Mouse (Mus musculus) fibroblast of lung, adult 2 months (primary cell): ENCODE data around the gene Gucy2g.

Source experiments
- DNase-seq: peaks from one replicate; pipeline ENCODE4 v3.0.0-alpha.2; 2011; ENCODE audit warnings: low read depth

Gene Gucy2g

GRCm38 (mm10) chr19:55247563-55247962 is 6.5 kb upstream of the Gucy2g start:
- no peak for DNase-seq

- DNase-seq = peak; percentile 58
Observed at GRCm38 (mm10) chr19:55244791-55245231, 3.8 kb upstream of the Gucy2g start.

- no peak for DNase-seq
Observed at GRCm38 (mm10) chr19:55239766-55240426, 1.1 kb downstream of the Gucy2g start.

- DNase-seq = no peak
Observed at GRCm38 (mm10) chr19:55236564-55236963, 4.5 kb downstream of the Gucy2g start.

GRCm38 (mm10) chr19:55236026-55236425 is 5.0 kb downstream of the Gucy2g start:
- DNase-seq = no peak

GRCm38 (mm10) chr19:55232136-55232535 is 8.9 kb downstream of the Gucy2g start:
- peak; percentile 34 for DNase-seq

GRCm38 (mm10) chr19:55231081-55231480 is 10.0 kb downstream of the Gucy2g start:
- no peak for DNase-seq

GRCm38 (mm10) chr19:55227135-55227534 is 13.9 kb downstream of the Gucy2g start:
- DNase-seq = no peak

- DNase-seq = no peak
Observed at GRCm38 (mm10) chr19:55226621-55227020, 14.4 kb downstream of the Gucy2g start.

- no peak for DNase-seq
Observed at GRCm38 (mm10) chr19:55222268-55222667, 18.8 kb downstream of the Gucy2g start.

- no peak for DNase-seq
Observed at GRCm38 (mm10) chr19:55221208-55221607, 19.8 kb downstream of the Gucy2g start.

GRCm38 (mm10) chr19:55219359-55219758 is 21.7 kb downstream of the Gucy2g start:
- DNase-seq = no peak

GRCm38 (mm10) chr19:55218741-55219221 is 22.3 kb downstream of the Gucy2g start:
- no peak for DNase-seq

GRCm38 (mm10) chr19:55218192-55218739 is 22.8 kb downstream of the Gucy2g start:
- peak; percentile 36 for DNase-seq

- no peak for DNase-seq
Observed at GRCm38 (mm10) chr19:55217365-55217764, 23.7 kb downstream of the Gucy2g start.

GRCm38 (mm10) chr19:55216876-55217275 is 24.2 kb downstream of the Gucy2g start:
- DNase-seq = peak; percentile 90

GRCm38 (mm10) chr19:55213617-55214340 is 27.3 kb downstream of the Gucy2g start:
- DNase-seq = no peak

GRCm38 (mm10) chr19:55211698-55212097 is 29.3 kb downstream of the Gucy2g start:
- DNase-seq = no peak

GRCm38 (mm10) chr19:55209084-55209483 is 32.0 kb downstream of the Gucy2g start:
- no peak for DNase-seq

GRCm38 (mm10) chr19:55208654-55209053 is 32.4 kb downstream of the Gucy2g start:
- no peak for DNase-seq

GRCm38 (mm10) chr19:55207746-55208538 is 33.1 kb downstream of the Gucy2g start:
- no peak for DNase-seq

GRCm38 (mm10) chr19:55207205-55207604 is 33.8 kb downstream of the Gucy2g start:
- DNase-seq = no peak
